Mouse (Mus musculus) forebrain, postnatal 0 days (tissue): Measurements from ENCODE around the gene Car2. TPM values are rescaled to one million over a fixed set of nuclear protein-coding genes. Genes with fewer than 3 reads are reported as not detected.

Experiments used
- ATAC-seq: fragments of 200-750 bp; cut with Nextera tagmentation; 2 replicates; pipeline ENCODE4 v1.8.0; 2017; ENCODE audit warnings: mild to moderate bottlenecking, moderate library complexity
- DNase-seq: peaks from one replicate; pipeline ENCODE4 v3.0.0-alpha.2; 2015
- H3K27ac ChIP-seq: fragments of 300-500 bp; sonication (generic); 2 replicates; pipeline ENCODE4 v1.5.1; 2014; ENCODE audit warnings: low read depth, mild to moderate bottlenecking, antibody characterized with exemption, low read length, moderate library complexity, mixed read lengths
- H3K27me3 ChIP-seq: fragments of 300-500 bp; sonication (generic); 2 replicates; pipeline ENCODE4 v1.6.1; 2014; ENCODE audit warnings: mild to moderate bottlenecking, low read length, mixed read lengths; ENCODE audit not compliant: insufficient read depth
- H3K36me3 ChIP-seq: fragments of 300-500 bp; sonication (generic); 2 replicates; pipeline ENCODE4 v1.6.1; 2014; ENCODE audit warnings: mild to moderate bottlenecking, moderate library complexity; ENCODE audit not compliant: insufficient read depth
- H3K4me1 ChIP-seq: fragments of 300-500 bp; sonication (generic); 2 replicates; pipeline ENCODE4 v1.6.1; 2014; ENCODE audit warnings: antibody characterized with exemption; ENCODE audit not compliant: insufficient read depth
- H3K4me2 ChIP-seq: fragments of 300-500 bp; sonication (generic); 2 replicates; pipeline ENCODE4 v1.6.1; 2014; ENCODE audit warnings: low read depth, mild to moderate bottlenecking, moderate library complexity
- H3K4me3 ChIP-seq: fragments of 300-500 bp; sonication (generic); 2 replicates; pipeline ENCODE4 v1.5.1; 2014; ENCODE audit warnings: low read depth, low read length, mixed read lengths
- H3K9ac ChIP-seq: fragments of 300-500 bp; sonication (generic); 2 replicates; pipeline ENCODE4 v1.6.1; 2014; ENCODE audit warnings: mild to moderate bottlenecking
- H3K9me3 ChIP-seq: fragments of 300-500 bp; sonication (generic); 2 replicates; pipeline ENCODE4 v1.6.1; 2016; ENCODE audit warnings: low read length
- CTCF ChIP-seq: sonication (generic); IDR thresholded peaks from 2 replicates; pipeline ENCODE4 v1.5.1; 2016; ENCODE audit warnings: antibody characterized with exemption, control low read depth, low read depth
- WGBS: fragments of 180-500 bp; shearing (Covaris S2); extraction: QIAGEN DNeasy Blood & Tissue Kit; methylation state at CpG from one replicate; pipeline ENCODE4 v1.1.7; 2014; 5-methylcytosine and 5-hydroxymethylcytosine counted together
- polyA plus RNA-seq: library from polyadenylated mRNA; unstranded; fragments of >200 nt; fragmentation: Nextera tagmentation; extraction: Ambion mirVana; gene quantifications from 2 replicates; pipeline ENCODE4 v1.2.1, GENCODE M21; 2015
- total RNA-seq: library from RNA; depleted of rRNA; stranded (reverse); fragments of >200 nt; gene quantifications from 2 replicates; pipeline ENCODE4 v1.2.3, GENCODE M21; 2014

Gene Car2
- total and polyA plus RNA-seq, 2 experiments from 2014 or later, result 17.8 to 35.5 TPM

DNA sequence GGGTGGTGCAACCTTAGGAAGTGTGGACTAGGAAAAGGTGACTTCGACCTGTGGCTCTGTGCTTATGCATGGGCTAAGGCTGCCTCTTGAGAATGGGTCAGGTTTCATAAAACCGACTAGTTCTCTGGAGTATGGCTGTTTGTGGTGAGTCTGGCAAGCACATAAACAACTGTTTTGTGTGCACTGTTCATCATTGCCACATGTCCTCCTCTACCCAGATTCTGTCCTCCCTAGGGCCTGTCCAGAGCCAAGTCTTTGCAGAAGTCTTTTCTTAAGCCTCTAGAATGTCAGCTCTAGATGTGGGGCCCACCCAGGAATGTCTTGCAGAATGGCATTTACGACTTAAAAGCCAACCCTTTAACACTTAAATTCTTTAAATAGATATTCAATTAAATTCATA is 28.2 kb upstream of the Car2 start:
- ATAC-seq (no peak), DNase-seq (no peak)
- no peak overlapping the region for H3K4me3 ChIP-seq
- no peak overlapping the region for H3K27ac ChIP-seq
- H3K36me3 ChIP-seq, result no peaks in the 10 kb centered on the region
- no peaks in the 10 kb centered on the region for H3K9me3 ChIP-seq
- 91% methylated on average over 3 of the region's 3 CpGs for WGBS
- no peak for TF ChIP-seq CTCF
- H3K9ac ChIP-seq, result no peak overlapping the region
- H3K4me1 ChIP-seq, result peaks cover 7% of the 10 kb centered on the region; the same call in 1 of the 2 replicates
- H3K27me3 ChIP-seq, result no peaks in the 10 kb centered on the region
- no peak overlapping the region for H3K4me2 ChIP-seq

DNA sequence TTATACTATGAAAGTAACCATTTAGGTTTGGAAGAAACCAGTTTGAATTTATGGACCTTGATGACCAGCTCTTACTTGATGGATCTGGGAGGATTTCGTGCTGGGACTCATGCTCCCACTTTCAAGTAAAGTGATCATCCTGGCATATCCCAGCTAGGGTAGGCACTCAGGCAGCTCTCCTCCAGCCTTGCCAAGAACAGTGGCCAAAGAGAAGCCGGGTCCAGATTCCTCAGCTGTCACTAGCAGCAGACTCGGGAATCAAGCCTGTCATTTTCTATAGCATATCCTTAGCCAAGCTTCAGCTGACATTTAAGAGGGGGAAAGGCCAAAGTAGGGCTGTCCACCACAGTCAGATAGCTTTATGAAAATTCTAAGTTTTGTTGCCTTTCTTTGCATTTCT is 25.8 kb upstream of the Car2 start:
- H3K4me3 ChIP-seq, result no peak overlapping the region
- no peaks in the 10 kb centered on the region for H3K27me3 ChIP-seq
- H3K4me1 ChIP-seq, result peaks cover 14% of the 10 kb centered on the region; the same call in 1 of the 2 replicates
- no peak for DNase-seq
- H3K36me3 ChIP-seq, result no peaks in the 10 kb centered on the region
- no peak for ATAC-seq
- no peak for TF ChIP-seq CTCF
- 52% methylated on average over 3 of the region's 3 CpGs for WGBS
- H3K4me2 ChIP-seq, result no peak overlapping the region
- H3K9ac ChIP-seq, result no peak overlapping the region
- H3K9me3 ChIP-seq, result no peaks in the 10 kb centered on the region
- no peak overlapping the region for H3K27ac ChIP-seq

DNA sequence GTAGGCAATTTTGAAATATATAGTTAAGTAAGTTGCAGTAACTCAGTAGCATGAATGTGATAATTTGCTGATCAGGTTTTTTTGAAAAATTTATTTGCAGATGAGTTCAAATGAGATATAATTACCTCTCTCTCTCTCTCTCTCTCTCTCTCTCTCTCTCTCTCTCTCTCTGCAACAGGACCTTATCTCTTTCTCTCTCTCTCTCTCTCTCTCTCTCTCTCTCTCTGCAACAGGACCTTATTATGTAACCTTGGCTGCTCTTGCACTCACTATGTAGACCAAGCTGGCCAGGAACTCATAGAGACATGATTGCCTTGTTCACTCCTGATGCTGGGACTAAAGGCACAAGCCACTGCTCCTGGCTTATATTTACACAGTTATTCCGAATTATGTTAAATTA is 24.9 kb upstream of the Car2 start:
- Histone ChIP-seq H3K9me3 (no peaks in the 10 kb centered on the region), H3K9ac (no peak overlapping the region), H3K4me2 (no peak overlapping the region), H3K27me3 (no peaks in the 10 kb centered on the region), H3K4me1 (peaks cover 14% of the 10 kb centered on the region; the same call in 1 of the 2 replicates), H3K36me3 (no peaks in the 10 kb centered on the region), H3K27ac (no peak overlapping the region), H3K4me3 (no peak overlapping the region)
- no peak for DNase-seq
- 88% methylated on average over 1 of the region's 1 CpGs for WGBS
- ATAC-seq, result no peak
- no peak for TF ChIP-seq CTCF

DNA sequence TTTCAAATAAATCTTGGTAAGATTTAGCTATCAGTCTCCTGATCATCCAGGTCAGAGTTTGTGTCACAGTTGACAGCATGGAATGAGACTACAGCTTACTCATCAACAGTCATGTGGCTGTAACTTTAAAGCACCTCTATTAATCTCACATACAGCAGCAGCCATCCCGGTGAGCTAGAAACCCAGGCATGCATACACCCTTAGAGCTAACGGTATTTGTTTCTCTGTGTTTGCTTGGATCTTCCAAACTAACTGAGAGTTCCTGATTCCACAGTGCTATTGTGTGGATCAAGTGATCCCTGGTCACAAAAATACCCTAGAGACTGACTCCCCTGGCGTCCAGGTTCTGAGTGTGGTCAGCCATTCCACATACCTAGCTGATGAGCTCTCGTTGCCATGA is 24.3 kb upstream of the Car2 start:
- no peak overlapping the region for H3K27ac ChIP-seq
- H3K36me3 ChIP-seq, result no peaks in the 10 kb centered on the region
- peaks cover 14% of the 10 kb centered on the region; the same call in 1 of the 2 replicates for H3K4me1 ChIP-seq
- H3K4me2 ChIP-seq, result peak overlapping the region; percentile 77; the same call in 1 of the 2 replicates
- H3K27me3 ChIP-seq, result no peaks in the 10 kb centered on the region
- H3K9me3 ChIP-seq, result no peaks in the 10 kb centered on the region
- no peak overlapping the region for H3K9ac ChIP-seq
- no peak overlapping the region for H3K4me3 ChIP-seq
- TF ChIP-seq CTCF, result no peak
- WGBS, result 15% methylated on average over 4 of the region's 4 CpGs
- no peak for ATAC-seq
- no peak for DNase-seq

DNA sequence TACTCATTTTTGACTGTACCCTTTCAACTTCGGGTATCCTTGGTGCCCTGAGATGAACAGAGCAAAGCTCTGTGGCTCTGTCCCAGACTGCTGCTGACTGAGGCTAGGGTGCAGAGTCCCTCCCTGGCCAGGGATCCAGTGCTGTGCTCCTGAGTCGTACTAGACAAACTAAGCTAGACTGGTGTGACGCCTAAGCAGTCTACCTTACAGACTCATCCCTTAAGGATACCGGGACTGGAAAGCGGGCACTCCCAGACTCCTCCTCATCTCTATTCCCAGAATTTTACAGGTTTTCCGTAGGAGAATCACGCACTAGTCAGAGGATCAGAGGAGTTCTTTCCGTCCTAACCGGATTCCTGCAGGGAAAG is 23.4 kb upstream of the Car2 start:
- H3K4me1 ChIP-seq, result peaks cover 14% of the 10 kb centered on the region; the same call in 1 of the 2 replicates
- H3K9me3 ChIP-seq, result no peaks in the 10 kb centered on the region
- peak overlapping the region; percentile 40 for H3K4me3 ChIP-seq
- TF ChIP-seq CTCF, result no peak
- H3K4me2 ChIP-seq, result peak overlapping the region; percentile 77
- H3K9ac ChIP-seq, result peak overlapping the region; percentile 57
- H3K27ac ChIP-seq, result 0 out of 2 replicates have a peak overlapping the region, but pooled peaks have one; percentile 46
- DNase-seq (no peak), ATAC-seq (peak; percentile 68)
- H3K27me3 ChIP-seq, result no peaks in the 10 kb centered on the region
- 0% methylated on average over 9 of the region's 9 CpGs for WGBS
- no peaks in the 10 kb centered on the region for H3K36me3 ChIP-seq

DNA sequence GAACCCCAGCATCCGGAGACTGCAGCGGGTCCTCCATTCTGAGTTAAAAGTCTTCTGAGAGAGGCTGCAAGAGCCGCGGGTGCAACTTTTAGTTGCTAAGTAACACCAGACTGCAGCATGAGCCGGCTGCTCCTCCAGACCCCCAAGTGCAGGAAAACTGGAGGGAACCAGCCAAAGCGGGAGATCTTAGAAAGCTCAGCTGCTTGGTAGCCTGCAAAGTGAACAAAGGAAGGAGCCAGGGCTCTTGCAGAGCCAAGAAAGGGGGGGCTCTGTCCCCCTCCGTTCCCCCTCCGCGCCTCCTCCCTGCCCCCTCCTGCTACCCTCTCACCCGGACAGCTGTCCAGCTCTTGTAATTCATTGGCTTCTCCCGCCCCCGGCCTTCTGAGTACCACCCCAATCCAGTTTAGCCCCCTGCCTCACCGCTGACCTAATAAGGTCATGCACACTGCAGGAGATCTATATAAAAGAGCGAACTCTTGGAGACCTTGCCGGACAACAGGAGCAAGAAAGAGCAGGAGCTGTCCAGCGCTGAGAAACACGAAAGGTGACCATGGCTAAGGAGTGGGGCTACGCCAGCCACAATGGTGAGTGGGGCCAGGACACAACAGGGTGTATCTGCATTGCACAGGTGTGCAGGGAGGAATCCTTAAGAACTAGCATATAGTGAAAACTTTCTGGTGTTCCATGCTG is 22.9 kb upstream of the Car2 start, which contains the start of gene Car3:
TSS of gene Car3 (plus strand) at position 491 of the 690 bp plus-strand sequence.
- no peaks in the 10 kb centered on the region for H3K9me3 ChIP-seq
- peaks cover 14% of the 10 kb centered on the region; the same call in 1 of the 2 replicates for H3K4me1 ChIP-seq
- peak within 1 kb of the TSS; percentile 57; the same call in 1 of the 2 replicates for H3K27ac ChIP-seq
- peak; percentile 98 for ATAC-seq
- H3K9ac ChIP-seq, result peak within 1 kb of the TSS; percentile 57
- TF ChIP-seq CTCF, result no peak
- WGBS, result 5% methylated on average over 17 of the region's 18 CpGs
- no peaks in the 10 kb centered on the region for H3K27me3 ChIP-seq
- H3K36me3 ChIP-seq, result no peaks in the 10 kb centered on the region
- peak; percentile 83 for DNase-seq
- peak within 1 kb of the TSS; percentile 40 for H3K4me3 ChIP-seq
- peak within 1 kb of the TSS; percentile 77 for H3K4me2 ChIP-seq

DNA sequence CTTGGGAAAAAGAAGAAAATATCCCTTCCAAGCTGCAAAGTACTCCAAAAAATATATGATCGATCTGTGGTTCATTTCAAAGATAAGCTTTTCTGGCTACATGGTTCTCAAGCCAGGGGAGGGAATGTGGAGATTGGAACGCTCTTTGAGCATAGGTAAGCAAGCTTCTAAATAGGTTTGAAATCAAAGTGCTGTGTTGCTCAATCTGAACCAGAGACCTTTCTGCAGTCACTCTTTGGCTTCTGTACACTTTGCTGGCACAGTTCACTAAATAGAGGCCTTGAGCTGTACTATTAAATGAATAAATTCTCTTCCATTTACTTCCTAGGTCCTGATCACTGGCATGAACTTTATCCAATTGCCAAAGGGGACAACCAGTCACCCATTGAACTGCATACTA is 22.2 kb upstream of the Car2 start:
- H3K36me3 ChIP-seq, result no peaks in the 10 kb centered on the region
- peaks cover 14% of the 10 kb centered on the region; the same call in 1 of the 2 replicates for H3K4me1 ChIP-seq
- DNase-seq, result no peak
- no peak overlapping the region for H3K27ac ChIP-seq
- no peak overlapping the region for H3K4me2 ChIP-seq
- 96% methylated on average over 2 of the region's 2 CpGs for WGBS
- ATAC-seq, result no peak
- TF ChIP-seq CTCF, result no peak
- H3K9ac ChIP-seq, result no peak overlapping the region
- H3K27me3 ChIP-seq, result no peaks in the 10 kb centered on the region
- no peaks in the 10 kb centered on the region for H3K9me3 ChIP-seq
- no peak overlapping the region for H3K4me3 ChIP-seq
